Mouse (Mus musculus) myocyte (in vitro differentiated cells): Measurements from ENCODE around the gene Gtf2h1. TPM values are rescaled to one million over a fixed set of nuclear protein-coding genes. Genes with fewer than 3 reads are reported as not detected.

Experiments
- H3K27me3 ChIP-seq: one replicate; pipeline ENCODE4 v1.6.1; 2011; ENCODE audit not compliant: control insufficient read depth, insufficient read depth, insufficient read length
- H3K36me3 ChIP-seq: one replicate; pipeline ENCODE4 v1.6.1; 2011; ENCODE audit not compliant: control insufficient read depth, insufficient read depth
- H3K4me2 ChIP-seq: one replicate; pipeline ENCODE4 v1.6.1; 2011; ENCODE audit warnings: low read depth, control low read depth
- H3K4me3 ChIP-seq: one replicate; pipeline ENCODE4 v1.5.1; 2011; ENCODE audit warnings: mild to moderate bottlenecking, control low read depth, moderate library complexity
- H3K79me2 ChIP-seq: one replicate; pipeline ENCODE4 v1.6.1; 2011; ENCODE audit not compliant: control insufficient read depth, insufficient read depth
- H3ac ChIP-seq: one replicate; pipeline ENCODE4 v1.6.1; 2011; ENCODE audit not compliant: control insufficient read depth, insufficient read length
- CEBPB ChIP-seq: IDR thresholded peaks from 2 replicates; pipeline ENCODE4 v1.6.1; 2011; ENCODE audit warnings: mild to moderate bottlenecking, moderate library complexity; ENCODE audit not compliant: poor library complexity, insufficient read depth, severe bottlenecking
- E2F4 ChIP-seq: IDR thresholded peaks from one replicate; pipeline ENCODE4 v1.6.1; 2011; ENCODE audit warnings: mild to moderate bottlenecking, control low read depth, moderate library complexity; ENCODE audit not compliant: insufficient read depth
- MAX ChIP-seq: IDR thresholded peaks from one replicate; pipeline ENCODE4 v1.6.1; 2011; ENCODE audit warnings: low read depth, mild to moderate bottlenecking, control low read depth
- MYOD1 ChIP-seq, 3 experiments: IDR thresholded peaks; one replicate each; pipeline ENCODE4 v1.6.1; 2011; ENCODE audit warnings: control low read depth in 2 of 3, low read depth in 2 of 3, mild to moderate bottlenecking in 2 of 3, moderate library complexity in 1 of 3; ENCODE audit not compliant: insufficient read length in 2 of 3, control insufficient read depth in 1 of 3
- MYOG ChIP-seq, 3 experiments: IDR thresholded peaks; one replicate each; pipeline ENCODE4 v1.6.1; 2011; ENCODE audit warnings: control low read depth in 2 of 3, low read depth in 2 of 3, mild to moderate bottlenecking in 2 of 3; ENCODE audit not compliant: insufficient read length in 2 of 3, control insufficient read depth in 1 of 3, insufficient read depth in 1 of 3
- POLR2A ChIP-seq: IDR thresholded peaks from one replicate; pipeline ENCODE4 v1.6.1; 2011; ENCODE audit warnings: low read depth, mild to moderate bottlenecking, control low read depth, moderate library complexity; ENCODE audit not compliant: insufficient read length
- POLR2AphosphoS2 ChIP-seq: IDR thresholded peaks from one replicate; pipeline ENCODE4 v1.6.1; 2011; ENCODE audit warnings: low read depth, control low read depth; ENCODE audit not compliant: insufficient read length
- REST ChIP-seq: IDR thresholded peaks from one replicate; pipeline ENCODE4 v1.6.1; 2011; ENCODE audit warnings: mild to moderate bottlenecking, control low read depth, moderate library complexity; ENCODE audit not compliant: insufficient read depth, insufficient read length
- SRF ChIP-seq: IDR thresholded peaks from one replicate; pipeline ENCODE4 v1.6.1; 2011; ENCODE audit warnings: low read depth; ENCODE audit not compliant: control insufficient read depth, insufficient read length
- TCF12 ChIP-seq: IDR thresholded peaks from one replicate; pipeline ENCODE4 v1.6.1; 2011; ENCODE audit warnings: mild to moderate bottlenecking, control low read depth; ENCODE audit not compliant: poor library complexity, insufficient read depth, severe bottlenecking
- TCF3 ChIP-seq: IDR thresholded peaks from one replicate; pipeline ENCODE4 v1.6.1; 2011; ENCODE audit warnings: low read depth, control low read depth; ENCODE audit not compliant: insufficient read length
- USF1 ChIP-seq: IDR thresholded peaks from one replicate; pipeline ENCODE4 v1.6.1; 2011; ENCODE audit warnings: low read depth, mild to moderate bottlenecking, control low read depth, moderate library complexity
- polyA plus RNA-seq: library from polyadenylated mRNA; unstranded; fragments of >200 nt; fragmentation: generic; extraction: Trizol; gene quantifications from one replicate; pipeline ENCODE4 v1.2.1, GENCODE M21; 2012; ENCODE audit warnings: missing spikeins

The Gtf2h1 gene
- polyA plus RNA-seq, 1 experiment = 18.0 TPM

- TF ChIP-seq MAX (no peak), TCF3 (no peak), POLR2AphosphoS2 (no peak), CEBPB (no peak), MYOG (IDR thresholded peaks at IDR 0.05; ENCODE audit: control insufficient read depth in 1 of 3, insufficient read depth in 1 of 3, insufficient read length in 2 of 3, low read depth in 2 of 3) (no peak), E2F4 (no peak), MYOD1 (IDR thresholded peaks at IDR 0.05; ENCODE audit: control insufficient read depth in 1 of 3, insufficient read length in 2 of 3, low read depth in 2 of 3) (no peak), TCF12 (no peak), REST (no peak), USF1 (no peak), POLR2A (no peak), SRF (no peak)
- peaks cover 39% of the 10 kb centered on the region for H3K36me3 ChIP-seq
- no peaks in the 10 kb centered on the region for H3K27me3 ChIP-seq
- no peaks in the 10 kb centered on the region for H3K79me2 ChIP-seq
- no peak overlapping the region for H3K4me2 ChIP-seq
- H3ac ChIP-seq = no peak overlapping the region
- H3K4me3 ChIP-seq = no peak overlapping the region
Observed at GRCm38 (mm10) chr7:46770706-46771105, 25.2 kb upstream of the Gtf2h1 start.

GRCm38 (mm10) chr7:46789177-46789849, 6.6 kb upstream of the Gtf2h1 start:
- peaks cover 19% of the 10 kb centered on the region for H3K36me3 ChIP-seq
- peaks cover 13% of the 10 kb centered on the region for H3K79me2 ChIP-seq
- no peak for TF ChIP-seq MYOD1 (IDR thresholded peaks at IDR 0.05; ENCODE audit: control insufficient read depth in 1 of 3, insufficient read length in 2 of 3, low read depth in 2 of 3)
- TF ChIP-seq POLR2A = no peak
- TF ChIP-seq REST = no peak
- TF ChIP-seq USF1 = no peak
- no peak for TF ChIP-seq MAX
- TF ChIP-seq SRF = no peak
- no peak for TF ChIP-seq MYOG (IDR thresholded peaks at IDR 0.05; ENCODE audit: control insufficient read depth in 1 of 3, insufficient read depth in 1 of 3, insufficient read length in 2 of 3, low read depth in 2 of 3)
- TF ChIP-seq POLR2AphosphoS2 = no peak
- no peak for TF ChIP-seq TCF3
- TF ChIP-seq TCF12 = no peak
- no peak for TF ChIP-seq CEBPB
- no peak for TF ChIP-seq E2F4

GRCm38 (mm10) chr7:46793871-46794270, 2.0 kb upstream of the Gtf2h1 start:
- no peak for TF ChIP-seq REST
- no peak for TF ChIP-seq POLR2A
- TF ChIP-seq TCF3 = no peak
- TF ChIP-seq USF1 = no peak
- TF ChIP-seq SRF = no peak
- TF ChIP-seq MYOD1 (IDR thresholded peaks at IDR 0.05; ENCODE audit: control insufficient read depth in 1 of 3, insufficient read length in 2 of 3, low read depth in 2 of 3) = no peak
- Histone ChIP-seq H3K4me3 (no peak overlapping the region), H3K79me2 (peaks cover 50% of the 10 kb centered on the region), H3K36me3 (no peaks in the 10 kb centered on the region), H3K4me2 (peak overlapping the region; percentile 0), H3K27me3 (no peaks in the 10 kb centered on the region), H3ac (no peak overlapping the region)

More at GRCm38 (mm10) chr7:46789177-46789849, 6.6 kb upstream of the Gtf2h1 start:
- Histone ChIP-seq H3K4me2 (no peak overlapping the region), H3ac (no peak overlapping the region), H3K4me3 (no peak overlapping the region), H3K27me3 (no peaks in the 10 kb centered on the region)

- Histone ChIP-seq H3K4me2 (peak overlapping the region; percentile 83), H3K4me3 (peak overlapping the region; percentile 80), H3ac (peak overlapping the region; percentile 85), H3K36me3 (peaks cover 7% of the 10 kb centered on the region), H3K79me2 (peaks cover 65% of the 10 kb centered on the region), H3K27me3 (no peaks in the 10 kb centered on the region)
- TF ChIP-seq POLR2A (no peak), REST (no peak), CEBPB (no peak), TCF12 (no peak), MYOD1 (IDR thresholded peaks at IDR 0.05; ENCODE audit: control insufficient read depth in 1 of 3, insufficient read length in 2 of 3, low read depth in 2 of 3) (no peak), USF1 (no peak), MYOG (IDR thresholded peaks at IDR 0.05; ENCODE audit: control insufficient read depth in 1 of 3, insufficient read depth in 1 of 3, insufficient read length in 2 of 3, low read depth in 2 of 3) (no peak), E2F4 (no peak), POLR2AphosphoS2 (no peak), SRF (no peak), MAX (no peak)
Observed at GRCm38 (mm10) chr7:46796206-46796679, 340 bp downstream of the Gtf2h1 start.
